Mouse (Mus musculus) hindbrain, embryonic 10.5 days (tissue): ENCODE measurements around the gene Pcca. TPM values are rescaled to one million over a fixed set of nuclear protein-coding genes. Genes with fewer than 3 reads are reported as not detected.
"Not testable (repeated sequence)": the region's sequence is repeated elsewhere in the genome, so short reads cannot be mapped to it uniquely, and the experiment has no call there.

Experiments used
- DNase-seq: peaks from one replicate; pipeline ENCODE4 v3.0.0-alpha.2; 2017; ENCODE audit warnings: low spot score
- H3K27ac ChIP-seq: fragments of 300-500 bp; sonication (generic); 2 replicates; pipeline ENCODE4 v1.5.1; 2016; ENCODE audit warnings: mild to moderate bottlenecking, moderate library complexity
- H3K27me3 ChIP-seq: fragments of 300-500 bp; sonication (generic); 2 replicates; pipeline ENCODE4 v1.6.1; 2016; ENCODE audit warnings: mild to moderate bottlenecking; ENCODE audit not compliant: poor library complexity, insufficient read depth, severe bottlenecking
- H3K36me3 ChIP-seq: fragments of 300-500 bp; sonication (generic); 2 replicates; pipeline ENCODE4 v1.6.1; 2016; ENCODE audit warnings: mild to moderate bottlenecking, moderate library complexity
- H3K4me1 ChIP-seq: fragments of 300-500 bp; sonication (generic); replicated peaks from 2 replicates; pipeline ENCODE4 v1.6.1; 2016; ENCODE audit warnings: mild to moderate bottlenecking
- H3K4me3 ChIP-seq: fragments of 300-500 bp; sonication (generic); 2 replicates; pipeline ENCODE4 v1.5.1; 2016; ENCODE audit warnings: mild to moderate bottlenecking, moderate library complexity
- H3K9me3 ChIP-seq: fragments of 300-500 bp; sonication (generic); 2 replicates; pipeline ENCODE4 v1.6.1; 2016; ENCODE audit warnings: mild to moderate bottlenecking, moderate library complexity
- WGBS: fragments of 180-500 bp; shearing (Covaris S2); methylation state at CpG from one replicate; pipeline ENCODE4 v1.1.7; 2016; 5-methylcytosine and 5-hydroxymethylcytosine counted together
- polyA plus RNA-seq: library from polyadenylated mRNA; unstranded; fragments of >200 nt; fragmentation: Nextera tagmentation; extraction: Ambion mirVana; gene quantifications from 2 replicates; pipeline ENCODE4 v1.2.1, GENCODE M21; 2016

Pcca gene
- polyA plus RNA-seq, 1 experiment from 2014 or later = 25.6 TPM

GRCm38 (mm10) chr14:122582057-122582456 lies 47.9 kb downstream of the Pcca start:
- Histone ChIP-seq H3K4me3 (no peak overlapping the region), H3K27me3 (no peaks in the 10 kb centered on the region), H3K4me1 (no peaks in the 10 kb centered on the region), H3K27ac (no peak overlapping the region), H3K9me3 (peaks cover 6% of the 10 kb centered on the region; the same call in 1 of the 2 replicates), H3K36me3 (peaks cover 6% of the 10 kb centered on the region)
- WGBS = 86% methylated on average over 4 of the region's 4 CpGs
- DNase-seq = no peak

DNA sequence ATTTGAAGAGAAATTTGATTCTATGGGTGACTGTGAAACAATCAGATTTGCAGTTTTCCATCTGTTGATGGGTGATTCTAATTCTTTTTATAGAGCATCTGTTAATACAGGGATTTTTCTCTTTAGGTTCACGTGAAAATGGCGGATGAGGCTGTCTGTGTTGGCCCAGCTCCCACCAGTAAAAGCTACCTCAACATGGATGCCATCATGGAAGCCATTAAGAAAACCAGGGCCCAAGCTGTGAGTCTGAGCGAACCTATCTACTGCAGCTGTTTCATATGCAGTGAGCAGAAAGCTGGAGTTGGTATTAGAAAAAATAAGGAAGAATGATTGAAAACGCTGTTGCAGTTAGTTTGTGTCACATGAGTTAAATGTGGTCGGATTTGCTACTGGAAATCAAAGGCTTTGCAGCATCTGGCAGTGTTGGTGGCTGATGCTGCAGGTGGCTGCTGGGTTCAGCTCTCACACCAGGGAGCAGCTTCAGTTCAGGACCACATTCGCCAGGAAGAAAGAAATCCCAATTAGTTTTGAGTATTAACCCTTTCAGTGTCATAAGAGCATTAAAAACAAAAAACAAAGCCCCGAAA lies 48.5 kb downstream of the Pcca start:
- Histone ChIP-seq H3K27me3 (no peaks in the 10 kb centered on the region), H3K4me1 (no peaks in the 10 kb centered on the region), H3K36me3 (peaks cover 4% of the 10 kb centered on the region), H3K4me3 (no peak overlapping the region), H3K9me3 (peaks cover 3% of the 10 kb centered on the region; the same call in 1 of the 2 replicates), H3K27ac (no peak overlapping the region)
- no peak for DNase-seq
- WGBS = 62% methylated on average over 7 of the region's 7 CpGs

GRCm38 (mm10) chr14:122584087-122584486 lies 50.0 kb downstream of the Pcca start:
- H3K27me3 ChIP-seq, H3K36me3 ChIP-seq, H3K4me1 ChIP-seq, DNase-seq, H3K4me3 ChIP-seq, H3K27ac ChIP-seq, H3K9me3 ChIP-seq: not testable (repeated sequence)
- WGBS = 93% methylated on average over 2 of the region's 2 CpGs

DNA sequence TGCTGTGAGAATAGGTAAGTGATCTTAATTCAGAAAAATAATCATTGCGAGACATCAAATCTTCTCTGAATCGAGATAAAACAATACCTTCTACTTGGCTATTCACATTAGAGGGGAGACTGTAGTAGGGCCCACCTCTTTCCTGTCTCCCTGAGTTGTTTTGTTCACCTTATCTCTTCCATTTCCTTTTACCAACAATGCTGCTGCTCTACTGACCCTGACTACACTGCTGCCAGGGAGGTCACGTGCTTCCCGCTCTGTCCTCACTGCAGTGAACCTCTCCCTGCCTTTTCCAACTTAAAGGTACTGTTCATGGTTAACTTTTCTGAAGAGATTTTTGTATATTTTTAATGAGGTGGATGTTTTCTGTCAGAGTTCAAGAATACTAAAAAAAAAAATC lies 52.8 kb downstream of the Pcca start:
- no peak for DNase-seq
- H3K4me3 ChIP-seq = no peak overlapping the region
- WGBS = 82% methylated on average over 4 of the region's 4 CpGs
- no peaks in the 10 kb centered on the region for H3K4me1 ChIP-seq
- no peak overlapping the region for H3K27ac ChIP-seq
- H3K9me3 ChIP-seq = no peaks in the 10 kb centered on the region
- no peaks in the 10 kb centered on the region for H3K36me3 ChIP-seq
- no peaks in the 10 kb centered on the region for H3K27me3 ChIP-seq

DNA sequence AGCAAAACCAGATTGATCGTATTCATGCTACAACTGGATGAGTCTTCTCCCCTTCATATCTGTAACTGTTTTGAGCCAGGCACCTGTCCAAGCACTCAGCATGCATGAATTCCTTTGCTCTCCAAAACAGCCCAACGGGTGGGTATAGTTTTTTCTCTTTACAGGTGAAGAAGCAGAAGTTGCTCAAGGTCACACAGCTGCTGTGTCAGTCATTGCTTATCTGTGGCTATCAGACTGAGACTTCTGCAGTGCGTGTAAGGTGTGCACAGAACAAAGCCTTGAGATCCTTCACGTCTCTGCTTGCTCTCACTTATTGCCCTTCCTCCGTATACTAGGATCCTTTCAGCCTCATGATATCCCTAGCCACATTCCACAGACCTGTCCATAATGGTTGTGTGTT lies 63.4 kb downstream of the Pcca start:
- DNase-seq = no peak
- H3K4me3 ChIP-seq = no peak overlapping the region
- H3K27ac ChIP-seq = no peak overlapping the region
- 90% methylated on average over 5 of the region's 5 CpGs for WGBS
- no peaks in the 10 kb centered on the region for H3K9me3 ChIP-seq
- 0 out of 2 replicates have a peak, but pooled peaks cover 4% of the 10 kb centered on the region for H3K4me1 ChIP-seq
- H3K27me3 ChIP-seq = no peaks in the 10 kb centered on the region
- no peaks in the 10 kb centered on the region for H3K36me3 ChIP-seq

- H3K27ac ChIP-seq = no peak overlapping the region
- H3K36me3 ChIP-seq = no peaks in the 10 kb centered on the region
- H3K27me3 ChIP-seq = no peaks in the 10 kb centered on the region
- no peak for DNase-seq
- no peak overlapping the region for H3K4me3 ChIP-seq
- H3K4me1 ChIP-seq = 0 out of 2 replicates have a peak, but pooled peaks cover 4% of the 10 kb centered on the region
- H3K9me3 ChIP-seq = no peaks in the 10 kb centered on the region
- 97% methylated on average over 2 of the region's 2 CpGs for WGBS
Observed at GRCm38 (mm10) chr14:122598802-122599201, 64.7 kb downstream of the Pcca start.

- Histone ChIP-seq H3K36me3 (no peaks in the 10 kb centered on the region), H3K27me3 (no peaks in the 10 kb centered on the region), H3K4me1 (0 out of 2 replicates have a peak, but pooled peaks cover 4% of the 10 kb centered on the region), H3K9me3 (no peaks in the 10 kb centered on the region), H3K4me3 (no peak overlapping the region), H3K27ac (no peak overlapping the region)
- DNase-seq = no peak
- 76% methylated on average over 9 of the region's 9 CpGs for WGBS
Observed at GRCm38 (mm10) chr14:122599839-122600238, 65.7 kb downstream of the Pcca start.

GRCm38 (mm10) chr14:122602701-122603100 lies 68.6 kb downstream of the Pcca start:
- WGBS = 85% methylated on average over 2 of the region's 2 CpGs
- Histone ChIP-seq H3K27ac (no peak overlapping the region), H3K4me1 (peaks cover 8% of the 10 kb centered on the region; the same call in 1 of the 2 replicates), H3K4me3 (no peak overlapping the region), H3K27me3 (no peaks in the 10 kb centered on the region), H3K36me3 (no peaks in the 10 kb centered on the region), H3K9me3 (no peaks in the 10 kb centered on the region)
- DNase-seq = no peak

DNA sequence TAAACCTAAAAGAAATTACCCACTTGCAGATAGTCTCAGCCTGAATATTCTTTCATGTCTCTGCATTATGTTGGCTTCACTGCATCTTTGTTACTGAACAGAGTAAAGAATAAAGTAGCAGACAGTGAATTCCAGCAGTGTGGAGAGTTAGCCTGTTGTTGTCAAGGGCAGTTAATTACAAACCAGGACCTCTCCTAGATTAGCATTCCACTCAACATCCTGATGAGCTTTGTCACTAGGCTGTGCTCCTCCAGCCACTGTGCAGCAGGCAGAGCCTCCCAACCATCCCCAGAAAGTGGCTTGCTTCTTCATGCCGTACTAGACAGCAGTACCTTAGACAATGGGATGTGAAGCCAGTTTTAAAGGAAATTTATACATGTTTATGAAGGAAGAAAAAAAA lies 72.4 kb downstream of the Pcca start:
- H3K36me3 ChIP-seq = no peaks in the 10 kb centered on the region
- H3K27ac ChIP-seq = no peak overlapping the region
- 93% methylated on average over 1 of the region's 1 CpGs for WGBS
- no peaks in the 10 kb centered on the region for H3K9me3 ChIP-seq
- no peaks in the 10 kb centered on the region for H3K27me3 ChIP-seq
- peaks cover 4% of the 10 kb centered on the region; the same call in 1 of the 2 replicates for H3K4me1 ChIP-seq
- no peak overlapping the region for H3K4me3 ChIP-seq
- no peak for DNase-seq

DNA sequence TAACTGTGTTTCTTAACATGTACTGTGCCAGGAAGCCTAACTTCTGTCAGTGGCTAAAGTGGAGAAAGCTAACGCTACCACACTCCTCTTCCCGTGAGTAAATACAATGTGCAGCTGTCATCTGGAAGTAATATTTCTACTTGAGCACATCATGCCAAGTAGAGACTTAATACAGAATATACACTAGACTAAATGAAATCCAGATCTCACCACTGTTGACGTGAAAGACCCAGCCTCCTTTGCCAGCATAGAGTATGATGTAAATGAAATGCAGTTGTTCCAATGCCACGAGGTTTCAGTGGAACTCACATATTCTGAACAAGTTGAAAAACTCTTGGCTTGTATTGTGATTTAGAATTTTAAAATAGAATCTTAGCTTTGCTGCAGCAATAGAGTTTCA lies 73.3 kb downstream of the Pcca start:
- no peaks in the 10 kb centered on the region for H3K9me3 ChIP-seq
- WGBS = 84% methylated on average over 4 of the region's 4 CpGs
- no peak for DNase-seq

GRCm38 (mm10) chr14:122608323-122608722 lies 74.2 kb downstream of the Pcca start:
- no peak overlapping the region for H3K4me3 ChIP-seq
- no peak overlapping the region for H3K27ac ChIP-seq
- H3K27me3 ChIP-seq = no peaks in the 10 kb centered on the region
- WGBS = 81% methylated on average over 2 of the region's 2 CpGs
- H3K9me3 ChIP-seq = no peaks in the 10 kb centered on the region
- peaks cover 4% of the 10 kb centered on the region; the same call in 1 of the 2 replicates for H3K4me1 ChIP-seq
- H3K36me3 ChIP-seq = no peaks in the 10 kb centered on the region
- no peak for DNase-seq

More for the DNA sequence above, 73.3 kb downstream of the Pcca start:
- no peaks in the 10 kb centered on the region for H3K36me3 ChIP-seq
- H3K4me1 ChIP-seq = peaks cover 4% of the 10 kb centered on the region; the same call in 1 of the 2 replicates
- H3K4me3 ChIP-seq = no peak overlapping the region
- H3K27ac ChIP-seq = no peak overlapping the region
- no peaks in the 10 kb centered on the region for H3K27me3 ChIP-seq

DNA sequence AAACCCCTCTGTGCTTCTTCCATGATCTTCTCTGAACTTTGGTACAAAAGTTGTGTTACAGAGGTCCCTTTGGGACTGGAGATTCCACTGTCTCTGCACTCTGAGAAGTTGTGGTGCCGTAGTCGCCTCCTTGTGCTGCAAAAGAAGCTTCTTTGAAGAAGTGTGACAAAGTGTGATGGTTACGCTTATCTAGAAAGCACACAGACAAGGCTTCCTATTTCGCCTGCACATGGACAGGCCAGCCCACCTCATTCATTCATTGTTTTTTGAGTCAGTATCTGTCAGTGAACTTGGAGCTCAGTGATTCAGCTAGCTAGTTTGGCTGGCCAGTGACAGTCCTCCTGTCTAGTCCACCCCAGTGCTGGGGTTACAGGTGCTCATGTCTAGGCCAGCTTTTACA lies 76.9 kb downstream of the Pcca start:
- DNase-seq = no peak
- Histone ChIP-seq H3K4me1 (peaks cover 4% of the 10 kb centered on the region; the same call in 1 of the 2 replicates), H3K4me3 (no peak overlapping the region), H3K9me3 (no peaks in the 10 kb centered on the region), H3K36me3 (no peaks in the 10 kb centered on the region), H3K27me3 (no peaks in the 10 kb centered on the region), H3K27ac (no peak overlapping the region)
- WGBS = 76% methylated on average over 4 of the region's 4 CpGs

DNA sequence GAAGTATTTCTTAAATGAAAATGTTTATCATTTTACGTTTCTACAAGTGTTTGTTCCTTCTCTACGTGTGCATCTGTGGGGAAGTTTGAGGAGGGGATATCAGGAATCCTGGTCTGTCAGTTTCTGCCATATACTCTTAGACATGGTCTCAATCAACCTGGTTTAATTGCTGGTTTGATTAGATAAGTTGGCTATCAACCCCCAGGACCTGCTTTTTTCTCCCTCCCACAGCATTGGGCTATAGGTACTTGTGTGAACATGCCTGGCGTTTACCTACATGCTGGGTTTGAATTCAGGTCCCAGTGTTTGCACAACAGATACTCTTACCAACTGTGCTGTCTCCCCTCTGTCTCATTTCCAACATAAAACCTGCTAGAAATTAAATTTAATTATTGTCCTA lies 78.2 kb downstream of the Pcca start:
- H3K9me3 ChIP-seq = no peaks in the 10 kb centered on the region
- DNase-seq = no peak
- H3K27ac ChIP-seq = no peak overlapping the region
- no peak overlapping the region for H3K4me3 ChIP-seq
- H3K36me3 ChIP-seq = no peaks in the 10 kb centered on the region
- H3K4me1 ChIP-seq = no peaks in the 10 kb centered on the region
- no peaks in the 10 kb centered on the region for H3K27me3 ChIP-seq
- WGBS = 93% methylated on average over 3 of the region's 3 CpGs

- H3K4me1 ChIP-seq = no peaks in the 10 kb centered on the region
- H3K9me3 ChIP-seq = no peaks in the 10 kb centered on the region
- no peaks in the 10 kb centered on the region for H3K36me3 ChIP-seq
- H3K4me3 ChIP-seq = no peak overlapping the region
- no peak for DNase-seq
- no peak overlapping the region for H3K27ac ChIP-seq
- H3K27me3 ChIP-seq = no peaks in the 10 kb centered on the region
- WGBS = 91% methylated on average over 2 of the region's 2 CpGs
Observed at GRCm38 (mm10) chr14:122617656-122618055, 83.5 kb downstream of the Pcca start.
